Mouse (Mus musculus) layer of hippocampus, postnatal 10 days (tissue): ENCODE measurements around the gene Rad54l2. TPM values are rescaled to one million over a fixed set of nuclear protein-coding genes. Genes with fewer than 3 reads are reported as not detected.

Experiments used
- total RNA-seq, 2 experiments: library from RNA; stranded (reverse); gene quantifications; 2 replicates each; pipeline ENCODE4 v1.2.3; 2021

The Rad54l2 gene
- total RNA-seq, 2 experiments from 2014 or later, result 20.8 to 21.3 TPM

Other genes with a start within 250 kb of the Rad54l2 start
- not detected for gene Iqcf3, start 227.6 kb downstream of the Rad54l2 start, total RNA-seq
- not detected for gene Iqcf4, start 218.2 kb downstream of the Rad54l2 start, total RNA-seq
- not detected for gene Iqcf6, start 162.6 kb downstream of the Rad54l2 start, total RNA-seq
- 10 to 100 TPM; 37.1 to 38.3 TPM for gene Grm2, start 133.1 kb downstream of the Rad54l2 start, total RNA-seq
- gene Tex264, start 103.3 kb downstream of the Rad54l2 start, total RNA-seq, result 10 to 100 TPM; 85.3 to 91.6 TPM
- gene Dcaf1, start 32.7 kb upstream of the Rad54l2 start, total RNA-seq, result 10 to 100 TPM; 24.4 to 28.8 TPM
- 10 to 100 TPM; 58.3 to 61.2 TPM for gene Rbm15b, start 98.2 kb upstream of the Rad54l2 start, total RNA-seq
- 100 to 1,000 TPM; 101 to 116 TPM for gene Manf, start 102.8 kb upstream of the Rad54l2 start, total RNA-seq